Mouse (Mus musculus): ENCODE measurements around the gene Entr1. TPM values are rescaled to one million over a fixed set of nuclear protein-coding genes. Genes with fewer than 3 reads are reported as not detected.

The Entr1 gene
- 100 to 1,000 TPM; 172 to 175 TPM for total RNA-seq (2021)
- long read RNA-seq, experiment 1, transcript Entr1-202 (8 exons, 1,955 nt) = major isoform, 30 of 225 reads
- long read RNA-seq, experiment 1, transcript Entr1-204 (10 exons, 2,193 nt) = minor isoform, 6 of 225 reads
- long read RNA-seq, experiment 1, transcript Entr1-201 (9 exons, 2,031 nt) = minor isoform, 15 of 225 reads
- long read RNA-seq, experiment 1, partial matches to known transcripts = 15 of 225 reads
- long read RNA-seq, experiment 1, other reads (novel, unspliced or antisense) = 149 of 225 reads
- long read RNA-seq, experiment 2, transcript Entr1-202 (8 exons, 1,955 nt) = major isoform, 13 of 204 reads
- long read RNA-seq, experiment 2, transcript Entr1-201 (9 exons, 2,031 nt) = minor isoform, 8 of 204 reads
- long read RNA-seq, experiment 2, transcript Entr1-213 (2 exons, 806 nt) = minor isoform, 8 of 204 reads
- long read RNA-seq, experiment 2, partial matches to known transcripts = 7 of 204 reads
- long read RNA-seq, experiment 2, other reads (novel, unspliced or antisense) = 164 of 204 reads

GRCm38 (mm10) chr2:26389154-26389690, at the start of gene Entr1, which contains the start of gene Pmpca:
TSS of gene Entr1 (minus strand) at chr2:26389316.
TSS of gene Pmpca (plus strand) at chr2:26389339.
- intact Hi-C loops (cut with DNase I) = no loop called here
- DNase-seq (ENCODE audit: low spot score in 2 of 2) = peak; percentile 72 to 87

GRCm38 (mm10) chr2:26438373-26438772, 49.3 kb upstream of the Entr1 start:
- DNase-seq (ENCODE audit: low spot score in 2 of 2) = no peak
- intact Hi-C loops (cut with DNase I) = no loop called here

GRCm38 (mm10) chr2:26437221-26437620, 48.1 kb upstream of the Entr1 start:
- intact Hi-C loops (cut with DNase I) = no loop called here
- peak; percentile 41 to 42 for DNase-seq (ENCODE audit: low spot score in 2 of 2)

GRCm38 (mm10) chr2:26434791-26435572, 45.9 kb upstream of the Entr1 start:
- intact Hi-C loops (cut with DNase I) = no loop called here
- no peak for DNase-seq (ENCODE audit: low spot score in 2 of 2)

GRCm38 (mm10) chr2:26429851-26430250, 40.7 kb upstream of the Entr1 start:
- intact Hi-C loops (cut with DNase I) = no loop called here
- no peak for DNase-seq (ENCODE audit: low spot score in 2 of 2)

GRCm38 (mm10) chr2:26424541-26424940, 35.4 kb upstream of the Entr1 start:
- DNase-seq (ENCODE audit: low spot score in 2 of 2) = no peak
- intact Hi-C loops (cut with DNase I) = no loop called here

- DNase-seq (ENCODE audit: low spot score in 2 of 2) = no peak
- intact Hi-C loops (cut with DNase I) = no loop called here
Measured at GRCm38 (mm10) chr2:26423086-26423485, 34.0 kb upstream of the Entr1 start.

- no peak for DNase-seq (ENCODE audit: low spot score in 2 of 2)
- intact Hi-C loops (cut with DNase I) = no loop called here
Measured at GRCm38 (mm10) chr2:26421969-26422368, 32.9 kb upstream of the Entr1 start.

GRCm38 (mm10) chr2:26418120-26418519, 29.0 kb upstream of the Entr1 start:
- intact Hi-C loops (cut with DNase I) = no loop called here
- no peak for DNase-seq (ENCODE audit: low spot score in 2 of 2)

GRCm38 (mm10) chr2:26417066-26417465, 27.9 kb upstream of the Entr1 start:
- DNase-seq (ENCODE audit: low spot score in 2 of 2) = no peak
- intact Hi-C loops (cut with DNase I) = no loop called here

GRCm38 (mm10) chr2:26410931-26411411, 21.9 kb upstream of the Entr1 start:
- intact Hi-C loops (cut with DNase I) = no loop called here
- DNase-seq (ENCODE audit: low spot score in 2 of 2) = no peak

GRCm38 (mm10) chr2:26410091-26410490, 21.0 kb upstream of the Entr1 start:
- intact Hi-C loops (cut with DNase I) = no loop called here
- no peak for DNase-seq (ENCODE audit: low spot score in 2 of 2)

GRCm38 (mm10) chr2:26409362-26409761, 20.2 kb upstream of the Entr1 start:
- intact Hi-C loops (cut with DNase I) = no loop called here
- DNase-seq (ENCODE audit: low spot score in 2 of 2) = no peak

GRCm38 (mm10) chr2:26408515-26409356, 19.6 kb upstream of the Entr1 start, which contains the start of gene Inpp5e:
TSS of gene Inpp5e (minus strand) at chr2:26409203.
- intact Hi-C loops (cut with DNase I) = no loop called here
- DNase-seq (ENCODE audit: low spot score in 2 of 2) = peak; percentile 94 to 97

- intact Hi-C loops (cut with DNase I) = no loop called here
- no peak for DNase-seq (ENCODE audit: low spot score in 2 of 2)
Measured at GRCm38 (mm10) chr2:26403306-26403705, 14.2 kb upstream of the Entr1 start.

GRCm38 (mm10) chr2:26402265-26402664, 13.1 kb upstream of the Entr1 start:
- DNase-seq (ENCODE audit: low spot score in 2 of 2) = no peak
- intact Hi-C loops (cut with DNase I) = no loop called here

- no peak for DNase-seq (ENCODE audit: low spot score in 2 of 2)
- intact Hi-C loops (cut with DNase I) = no loop called here
Measured at GRCm38 (mm10) chr2:26401023-26401422, 11.9 kb upstream of the Entr1 start.

- intact Hi-C loops (cut with DNase I) = no loop called here
- no peak for DNase-seq (ENCODE audit: low spot score in 2 of 2)
Measured at GRCm38 (mm10) chr2:26400296-26400695, 11.2 kb upstream of the Entr1 start.

- DNase-seq (ENCODE audit: low spot score in 2 of 2) = no peak
- intact Hi-C loops (cut with DNase I) = no loop called here
Measured at GRCm38 (mm10) chr2:26399647-26400046, 10.5 kb upstream of the Entr1 start.
